Mouse (Mus musculus): ENCODE results near the gene Birc5. TPM values are rescaled to one million over a fixed set of nuclear protein-coding genes. Genes with fewer than 3 reads are reported as not detected.
"Not testable (repeated sequence)": the region's sequence is repeated elsewhere in the genome, so short reads cannot be mapped to it uniquely, and the experiment has no call there.

Gene Birc5
- polyA plus RNA-seq, 1 experiment, result 11.6 TPM

GRCm38 (mm10) chr11:117810401-117811046 is 38.5 kb upstream of the Birc5 start:
- DNase-seq (ENCODE audit: low read depth in 1 of 2, low spot score in 2 of 2), result peak; percentile 63 to 78
- Histone ChIP-seq H3K27ac (ENCODE audit: insufficient read depth, low read length) (peak overlapping the region; percentile 56), H3K27me3 (ENCODE audit: control insufficient read depth, insufficient read depth, low read length) (no peaks in the 10 kb centered on the region), H3K4me3 (ENCODE audit: extremely low read depth, insufficient read depth, insufficient read length) (peak overlapping the region; percentile 92), H3K36me3 (ENCODE audit: control insufficient read depth, insufficient read depth, low read length) (peaks cover 16% of the 10 kb centered on the region), H3K4me1 (ENCODE audit: control insufficient read depth, insufficient read depth, insufficient read length) (peaks cover 5% of the 10 kb centered on the region; the same call in 1 of the 2 replicates)
- WGBS, result under 1% methylated on average over 21 of the region's 21 CpGs
- no peak for TF ChIP-seq CTCF (IDR thresholded peaks at IDR 0.05; ENCODE audit: extremely low read depth, insufficient read depth, insufficient read length, insufficient replicate concordance)
- no peak for TF ChIP-seq POLR2A (IDR thresholded peaks at IDR 0.05; ENCODE audit: low read depth, low read length)

GRCm38 (mm10) chr11:117813867-117814266 is 35.2 kb upstream of the Birc5 start:
- no peak for DNase-seq (ENCODE audit: low read depth in 1 of 2, low spot score in 2 of 2)
- WGBS, result 65% methylated on average over 5 of the region's 5 CpGs
- Histone ChIP-seq H3K4me1 (ENCODE audit: control insufficient read depth, insufficient read depth, insufficient read length) (peaks cover 5% of the 10 kb centered on the region; the same call in 1 of the 2 replicates), H3K4me3 (ENCODE audit: extremely low read depth, insufficient read depth, insufficient read length) (no peak overlapping the region), H3K27ac (ENCODE audit: insufficient read depth, low read length) (peak overlapping the region; percentile 12; the same call in 1 of the 2 replicates), H3K36me3 (ENCODE audit: control insufficient read depth, insufficient read depth, low read length) (peaks cover 35% of the 10 kb centered on the region), H3K27me3 (ENCODE audit: control insufficient read depth, insufficient read depth, low read length) (no peaks in the 10 kb centered on the region)
- TF ChIP-seq CTCF (IDR thresholded peaks at IDR 0.05; ENCODE audit: extremely low read depth, insufficient read depth, insufficient read length, insufficient replicate concordance) (no peak), POLR2A (IDR thresholded peaks at IDR 0.05; ENCODE audit: low read depth, low read length) (no peak)

GRCm38 (mm10) chr11:117814704-117815366 is 34.2 kb upstream of the Birc5 start:
- TF ChIP-seq CTCF (IDR thresholded peaks at IDR 0.05; ENCODE audit: extremely low read depth, insufficient read depth, insufficient read length, insufficient replicate concordance) (no peak), POLR2A (IDR thresholded peaks at IDR 0.05; ENCODE audit: low read depth, low read length) (no peak)
- Histone ChIP-seq H3K4me1 (ENCODE audit: control insufficient read depth, insufficient read depth, insufficient read length) (no peaks in the 10 kb centered on the region; the same call in 1 of the 2 replicates), H3K4me3 (ENCODE audit: extremely low read depth, insufficient read depth, insufficient read length) (no peak overlapping the region), H3K27ac (ENCODE audit: insufficient read depth, low read length) (no peak overlapping the region), H3K36me3 (ENCODE audit: control insufficient read depth, insufficient read depth, low read length) (peaks cover 39% of the 10 kb centered on the region), H3K27me3 (ENCODE audit: control insufficient read depth, insufficient read depth, low read length) (no peaks in the 10 kb centered on the region)
- 93% methylated on average over 6 of the region's 6 CpGs for WGBS
- no peak for DNase-seq (ENCODE audit: low read depth in 1 of 2, low spot score in 2 of 2)

- H3K4me3 ChIP-seq (ENCODE audit: extremely low read depth, insufficient read depth, insufficient read length); DNase-seq (ENCODE audit: low read depth in 1 of 2, low spot score in 2 of 2); H3K4me1 ChIP-seq (ENCODE audit: control insufficient read depth, insufficient read depth, insufficient read length); H3K27ac ChIP-seq (ENCODE audit: insufficient read depth, low read length); H3K27me3 ChIP-seq (ENCODE audit: control insufficient read depth, insufficient read depth, low read length): not testable (repeated sequence)
- 89% methylated on average over 9 of the region's 9 CpGs for WGBS
- peaks cover 41% of the 10 kb centered on the region for H3K36me3 ChIP-seq (ENCODE audit: control insufficient read depth, insufficient read depth, low read length)
Measured at GRCm38 (mm10) chr11:117815850-117816249, 33.2 kb upstream of the Birc5 start.

- no peak overlapping the region for H3K4me3 ChIP-seq (ENCODE audit: extremely low read depth, insufficient read depth, insufficient read length)
- no peaks in the 10 kb centered on the region; the same call in 1 of the 2 replicates for H3K4me1 ChIP-seq (ENCODE audit: control insufficient read depth, insufficient read depth, insufficient read length)
- H3K27ac ChIP-seq (ENCODE audit: insufficient read depth, low read length), result no peak overlapping the region
- no peaks in the 10 kb centered on the region for H3K27me3 ChIP-seq (ENCODE audit: control insufficient read depth, insufficient read depth, low read length)
- no peak for TF ChIP-seq POLR2A (IDR thresholded peaks at IDR 0.05; ENCODE audit: low read depth, low read length)
- no peak for TF ChIP-seq CTCF (IDR thresholded peaks at IDR 0.05; ENCODE audit: extremely low read depth, insufficient read depth, insufficient read length, insufficient replicate concordance)
- 87% methylated on average over 13 of the region's 13 CpGs for WGBS
- no peak for DNase-seq (ENCODE audit: low read depth in 1 of 2, low spot score in 2 of 2)
- peaks cover 44% of the 10 kb centered on the region for H3K36me3 ChIP-seq (ENCODE audit: control insufficient read depth, insufficient read depth, low read length)
Measured at GRCm38 (mm10) chr11:117816389-117816996, 32.6 kb upstream of the Birc5 start.

- H3K36me3 ChIP-seq (ENCODE audit: control insufficient read depth, insufficient read depth, low read length), result peaks cover 39% of the 10 kb centered on the region
- no peaks in the 10 kb centered on the region for H3K27me3 ChIP-seq (ENCODE audit: control insufficient read depth, insufficient read depth, low read length)
- no peak for DNase-seq (ENCODE audit: low read depth in 1 of 2, low spot score in 2 of 2)
- H3K4me3 ChIP-seq (ENCODE audit: extremely low read depth, insufficient read depth, insufficient read length), result no peak overlapping the region
- no peak overlapping the region for H3K27ac ChIP-seq (ENCODE audit: insufficient read depth, low read length)
- 91% methylated on average over 8 of the region's 8 CpGs for WGBS
- TF ChIP-seq POLR2A (IDR thresholded peaks at IDR 0.05; ENCODE audit: low read depth, low read length), result no peak
- TF ChIP-seq CTCF (IDR thresholded peaks at IDR 0.05; ENCODE audit: extremely low read depth, insufficient read depth, insufficient read length, insufficient replicate concordance), result no peak
- 0 out of 2 replicates have a peak, but pooled peaks cover under 1% of the 10 kb centered on the region for H3K4me1 ChIP-seq (ENCODE audit: control insufficient read depth, insufficient read depth, insufficient read length)
Measured at GRCm38 (mm10) chr11:117819095-117819494, 30.0 kb upstream of the Birc5 start.

Measured in spleen, adult 2 months (tissue).